Comparison of ENCODE assay signal across 11 mouse cellular contexts in genomic region chr2:24472677-24473076, GRCm38 (mm10). TPM values are rescaled to one million over a fixed set of nuclear protein-coding genes. Genes with fewer than 3 reads are reported as not detected.
DNase-seq lines count a peak whose midpoint lies in the region; ATAC-seq and TF ChIP-seq lines count a peak whose summit lies in the region.
"Had no signal": no experiment of that assay in that cellular context is flagged by ENCODE, and none has a peak within 500 bp of the region (broad histone marks: within the 10 kb centered on the region; RNA-seq: fewer than 3 reads in every experiment).

No protein-coding gene starts in this region.

- H3K4me3 ChIP-seq in lung, embryonic 14.5 days (ENCODE audit: low read depth, low read length), result no peak overlapping the region
- H3K4me3 ChIP-seq in lung, postnatal 0 days (ENCODE audit: low read depth, low read length), result no peak overlapping the region
- H3K4me3 ChIP-seq: erythroblast, embryonic 14.5 days; liver, embryonic 15.5 days had no signal

- H3K36me3 ChIP-seq in lung, embryonic 14.5 days (ENCODE audit: insufficient read depth), result no peaks in the 10 kb centered on the region
- H3K36me3 ChIP-seq in lung, postnatal 0 days (ENCODE audit: insufficient read depth, low read length), result no peaks in the 10 kb centered on the region
- H3K36me3 ChIP-seq: liver, embryonic 15.5 days had no signal

- H3K9me3 ChIP-seq in lung, embryonic 14.5 days (ENCODE audit: low read depth, low read length), result no peaks in the 10 kb centered on the region
- no peaks in the 10 kb centered on the region for H3K9me3 ChIP-seq in lung, postnatal 0 days (ENCODE audit: low read length)
- H3K9me3 ChIP-seq: liver, embryonic 15.5 days had no signal

- TF ChIP-seq CTCF in lung, embryonic 14.5 days (IDR thresholded peaks at IDR 0.05; ENCODE audit: low read depth), result no peak
- TF ChIP-seq CTCF in lung, postnatal 0 days (IDR thresholded peaks at IDR 0.05), result no peak

- no peak overlapping the region for H3K9ac ChIP-seq in lung, embryonic 14.5 days
- no peak overlapping the region for H3K9ac ChIP-seq in lung, postnatal 0 days (replicated peaks; ENCODE audit: low read depth)
- H3K9ac ChIP-seq: liver, embryonic 15.5 days had no signal

- H3K27ac ChIP-seq in lung, embryonic 14.5 days (ENCODE audit: low read depth), result no peak overlapping the region
- H3K27ac ChIP-seq in lung, postnatal 0 days (ENCODE audit: low read length), result no peak overlapping the region
- H3K27ac ChIP-seq: liver, embryonic 15.5 days had no signal

- no peak overlapping the region for H3K4me2 ChIP-seq in lung, embryonic 14.5 days
- no peak overlapping the region for H3K4me2 ChIP-seq in lung, postnatal 0 days (replicated peaks; ENCODE audit: low read depth, low read length)
- H3K4me2 ChIP-seq: liver, embryonic 15.5 days had no signal

- peak; percentile 4 for DNase-seq in lung, embryonic 14.5 days
- no peak for DNase-seq in lung, postnatal 0 days (ENCODE audit: low spot score)
- DNase-seq in forelimb bud, embryonic 11.5 days (ENCODE audit: low read depth, low spot score), result peak; percentile 14
- DNase-seq in kidney, postnatal 14 days, result peak; percentile 39
- peak; percentile 36 for DNase-seq in retina, postnatal 1 day
- no peak for DNase-seq in MN1 (ENCODE audit: low spot score)
- no peak for DNase-seq in B cell, adult 2 months
- DNase-seq: cerebellum, postnatal 25 days; gastrocnemius, postnatal 25 days had no signal

- no peak for TF ChIP-seq EP300 in lung, postnatal 0 days (IDR thresholded peaks at IDR 0.05)

- ATAC-seq in lung, embryonic 14.5 days (ENCODE audit: insufficient read depth), result no peak
- ATAC-seq in lung, postnatal 0 days, result no peak

- no peaks in the 10 kb centered on the region for H3K4me1 ChIP-seq in lung, embryonic 14.5 days (ENCODE audit: insufficient read depth)
- H3K4me1 ChIP-seq in lung, postnatal 0 days (ENCODE audit: insufficient read depth, low read depth, low read length), result 0 out of 2 replicates have a peak, but pooled peaks cover 3% of the 10 kb centered on the region
- H3K4me1 ChIP-seq: liver, embryonic 15.5 days had no signal

- WGBS in lung, embryonic 14.5 days, result 3% methylated on average over 11 of the region's 11 CpGs
- WGBS in lung, postnatal 0 days, result 7% methylated on average over 11 of the region's 11 CpGs

- peaks cover 62% of the 10 kb centered on the region for H3K27me3 ChIP-seq in lung, embryonic 14.5 days (ENCODE audit: insufficient read depth, low read length)
- H3K27me3 ChIP-seq in lung, postnatal 0 days (replicated peaks; ENCODE audit: insufficient read depth, low read length), result peaks cover 34% of the 10 kb centered on the region

RNA-seq across cellular contexts. Expression of gene Pax8, which starts 2.7 kb away (rescaled TPM):
- polyA plus RNA-seq in lung, embryonic 14.5 days (2014; fragmentation: Nextera tagmentation; extraction: Ambion mirVana), result not detected in 2 replicates
- not detected in 2 replicates for polyA plus RNA-seq in lung, postnatal 0 days (2015; fragmentation: Nextera tagmentation; extraction: Ambion mirVana)
- polyA plus RNA-seq: erythroblast, embryonic 14.5 days had no signal

Comparison
In these comparisons a context has a peak if more than half of its experiments do, and no peak if none do; other contexts are left out.
1. DNase-seq: peak in lung, embryonic 14.5 days (single experiment), forelimb bud, embryonic 11.5 days (single experiment), kidney, postnatal 14 days (single experiment) and retina, postnatal 1 day (single experiment); none in lung, postnatal 0 days (single experiment), MN1 (single experiment) and B cell, adult 2 months (0 of 2).